Mouse (Mus musculus) erythroblast, adult 5-6 weeks (primary cell): ENCODE measurements around the gene Myh8. TPM values are rescaled to one million over a fixed set of nuclear protein-coding genes. Genes with fewer than 3 reads are reported as not detected.
A peak's percentile ranks its signal among the peaks of the same experiment; 100 is the strongest.

Experiments
- ATAC-seq: replicated peaks from 2 replicates; pipeline ENCODE4 v1.8.0; 2016; ENCODE audit warnings: moderate number of reproducible peaks, mild to moderate bottlenecking, moderate TSS enrichment, inconsistent platforms; ENCODE audit not compliant: poor library complexity, low FRiP score, severe bottlenecking
- total RNA-seq, 2 experiments: library from RNA; stranded (forward) in 1 of 2; stranded (reverse) in 1 of 2; fragments of 150-400 nt in 1 of 2; fragments of 200-764, 138-1000 nt in 1 of 2; gene quantifications; 2 replicates each; pipeline versions ENCODE4 v1.2.3 to v1.2.4; 2015 to 2017; ENCODE audit warnings: low replicate concordance in 2 of 2

The Myh8 gene
- total RNA-seq (2015; ENCODE audit: low replicate concordance) (not detected in 2 replicates), total RNA-seq (2017; ENCODE audit: low replicate concordance) (0.28 TPM in 1 of 2 replicates, not detected in the other)

- ATAC-seq, result no peak
These were observed at the start of gene Myh8 for GRCm38 (mm10) chr11:67276601-67277174. Gene Myh8, plus strand, starts transcription at chr11:67277124.

- no peak for ATAC-seq
These were observed 48.2 kb upstream of the Myh8 start for GRCm38 (mm10) chr11:67228731-67229130.

GRCm38 (mm10) chr11:67229166-67229565 lies 47.8 kb upstream of the Myh8 start:
- no peak for ATAC-seq

GRCm38 (mm10) chr11:67229946-67230345 lies 47.0 kb upstream of the Myh8 start:
- ATAC-seq, result no peak

GRCm38 (mm10) chr11:67235639-67236358 lies 41.1 kb upstream of the Myh8 start:
- no peak for ATAC-seq

- ATAC-seq, result no peak
These were observed 40.1 kb upstream of the Myh8 start for GRCm38 (mm10) chr11:67236799-67237198.

GRCm38 (mm10) chr11:67237481-67238079 lies 39.3 kb upstream of the Myh8 start, which contains the start of gene Myh4:
Gene Myh4, plus strand, starts transcription at chr11:67238029.
- no peak for ATAC-seq

- no peak for ATAC-seq
These were observed 35.9 kb upstream of the Myh8 start for GRCm38 (mm10) chr11:67241051-67241450.

GRCm38 (mm10) chr11:67253691-67254090 lies 23.2 kb upstream of the Myh8 start:
- no peak for ATAC-seq

- no peak for ATAC-seq
These were observed 19.9 kb upstream of the Myh8 start for GRCm38 (mm10) chr11:67257048-67257447.

GRCm38 (mm10) chr11:67260956-67261355 lies 16.0 kb upstream of the Myh8 start:
- ATAC-seq, result no peak

GRCm38 (mm10) chr11:67293440-67293839 lies 16.5 kb downstream of the Myh8 start:
- no peak for ATAC-seq

- ATAC-seq, result no peak
These were observed 37.0 kb downstream of the Myh8 start for GRCm38 (mm10) chr11:67313733-67314452.

- no peak for ATAC-seq
These were observed 44.4 kb downstream of the Myh8 start, which contains the start of gene Myh13 for GRCm38 (mm10) chr11:67321358-67321757. Gene Myh13, plus strand, starts transcription at chr11:67321658.

GRCm38 (mm10) chr11:67326536-67326935 lies 49.6 kb downstream of the Myh8 start:
- ATAC-seq, result no peak

GRCm38 (mm10) chr11:67344556-67344955 lies 67.6 kb downstream of the Myh8 start:
- ATAC-seq, result no peak

GRCm38 (mm10) chr11:67345186-67345855 lies 68.4 kb downstream of the Myh8 start:
- ATAC-seq, result no peak

- no peak for ATAC-seq
These were observed 68.9 kb downstream of the Myh8 start for GRCm38 (mm10) chr11:67345856-67346236.

- ATAC-seq, result 0 out of 2 replicates have a peak, but pooled peaks have one; percentile 55
These were observed 73.3 kb downstream of the Myh8 start for GRCm38 (mm10) chr11:67350153-67350768.
